Mouse (Mus musculus): ENCODE measurements around the gene Zbtb22.
"Not testable (repeated sequence)": the region's sequence is repeated elsewhere in the genome, so short reads cannot be mapped to it uniquely, and the experiment has no call there.

Gene Zbtb22

DNA sequence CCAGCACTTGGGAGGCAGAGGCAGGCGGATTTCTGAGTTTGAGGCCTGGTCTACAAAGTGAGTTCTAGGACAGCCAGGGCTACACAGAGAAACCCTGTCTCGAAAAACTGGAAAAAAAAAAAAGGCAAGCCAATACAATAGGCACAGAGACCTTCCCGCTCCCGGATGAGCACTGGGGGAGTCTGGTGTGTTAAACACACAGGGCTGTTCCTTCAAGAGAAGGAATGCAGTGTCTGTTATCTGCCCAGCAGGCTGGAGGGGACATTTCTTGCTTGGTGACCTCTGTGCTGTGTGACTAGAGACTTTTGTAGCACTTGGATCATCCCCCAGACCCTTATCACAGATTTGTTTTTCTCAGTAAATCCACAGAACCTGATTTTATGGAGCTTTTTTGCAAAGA is 14.1 kb upstream of the Zbtb22 start:
- in situ Hi-C loops (cut with MboI; ENCODE audit: low pct_unique_long_range_greater_than_20kb in 1 of 2, low sequenced_read_pairs in 2 of 2, unreplicated experiment in 1 of 2): no loop called here

DNA sequence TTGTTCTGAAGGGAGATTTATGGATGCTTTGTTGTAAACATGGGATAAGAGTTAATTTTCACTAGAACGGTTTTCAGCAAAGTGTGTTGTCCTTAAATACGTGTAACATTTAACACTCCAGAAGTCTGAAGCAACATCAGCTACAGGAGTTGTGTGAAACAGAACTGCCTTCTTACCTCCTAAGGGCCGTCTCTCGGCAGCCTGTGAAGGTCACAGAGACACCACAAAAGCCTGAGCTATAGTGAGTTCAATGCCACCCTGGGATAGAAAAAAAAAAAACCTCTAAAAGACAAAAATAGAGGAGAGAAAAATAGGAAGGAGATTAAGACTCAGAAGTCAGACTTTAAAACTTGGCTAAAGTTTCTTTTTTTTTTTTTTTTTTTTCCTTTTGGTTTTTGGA is 13.6 kb upstream of the Zbtb22 start:
- in situ Hi-C loops (cut with MboI; ENCODE audit: low pct_unique_long_range_greater_than_20kb in 1 of 2, low sequenced_read_pairs in 2 of 2, unreplicated experiment in 1 of 2): no loop called here

DNA sequence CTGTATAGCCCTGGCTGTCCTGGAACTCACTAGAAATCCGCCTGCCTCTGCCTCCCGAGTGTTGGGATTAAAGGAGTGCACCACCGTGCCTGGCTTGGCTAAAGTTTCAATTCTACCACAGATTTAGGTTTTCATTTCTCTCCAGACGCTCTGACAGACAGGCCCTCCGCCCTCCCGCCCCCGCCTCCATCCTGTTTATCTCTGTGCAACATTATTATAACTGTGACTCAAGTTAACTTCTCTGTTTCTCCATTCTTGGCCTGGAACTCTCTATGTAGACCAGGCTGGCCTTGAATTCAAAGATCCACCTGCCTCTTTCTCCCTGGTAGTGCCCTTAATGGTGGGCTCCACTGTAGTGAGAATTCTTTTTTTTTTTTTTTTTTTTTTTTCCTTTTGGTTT is 13.2 kb upstream of the Zbtb22 start:
- in situ Hi-C loops (cut with MboI; ENCODE audit: low pct_unique_long_range_greater_than_20kb in 1 of 2, low sequenced_read_pairs in 2 of 2, unreplicated experiment in 1 of 2): no loop called here

- in situ Hi-C loops (cut with MboI; ENCODE audit: low pct_unique_long_range_greater_than_20kb in 1 of 2, low sequenced_read_pairs in 2 of 2, unreplicated experiment in 1 of 2): not testable (repeated sequence)
Measured at GRCm38 (mm10) chr17:33903911-33904651, 11.6 kb upstream of the Zbtb22 start.

GRCm38 (mm10) chr17:33904835-33905234 is 10.9 kb upstream of the Zbtb22 start, which contains the start of gene Platr17:
Gene Platr17, plus strand, starts transcription at chr17:33905135.
- in situ Hi-C loops (cut with MboI; ENCODE audit: low pct_unique_long_range_greater_than_20kb in 1 of 2, low sequenced_read_pairs in 2 of 2, unreplicated experiment in 1 of 2): not testable (repeated sequence)

DNA sequence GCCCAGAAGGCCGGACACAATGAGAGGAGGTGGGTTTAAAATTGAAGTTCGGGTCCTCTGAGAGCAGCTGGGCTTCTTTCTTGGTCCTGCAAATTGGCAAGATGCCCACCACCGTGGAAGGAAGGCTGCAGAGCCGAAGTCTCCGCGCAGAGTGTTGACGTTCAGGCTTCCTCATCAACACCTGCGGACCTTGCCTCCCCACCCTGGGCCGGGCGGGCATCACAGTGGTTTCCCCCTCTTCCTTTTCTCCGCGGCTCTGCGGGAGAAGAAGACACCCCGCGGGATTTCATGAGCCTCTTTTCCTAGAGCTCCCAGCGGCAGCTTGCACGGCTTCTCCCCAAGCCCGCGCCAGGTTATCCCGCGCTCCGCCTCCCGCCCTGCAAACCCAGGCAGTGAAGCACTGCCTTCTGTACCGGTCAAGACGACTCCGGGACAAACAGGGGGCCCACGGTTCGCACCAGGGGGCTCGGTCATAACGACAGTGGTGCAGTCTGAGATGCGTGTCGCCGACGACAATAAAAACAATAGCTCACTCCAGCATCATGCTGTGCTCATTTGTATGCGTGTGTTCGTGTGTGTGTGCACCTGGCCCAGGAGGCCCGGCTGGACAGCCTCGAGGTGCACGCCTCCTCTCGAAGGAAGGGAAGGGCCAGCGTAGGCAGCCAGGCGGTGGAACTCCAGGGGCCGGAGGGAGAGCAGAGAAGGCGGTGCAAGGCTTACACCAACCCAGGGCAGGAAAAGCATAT is 7.2 kb upstream of the Zbtb22 start:
- in situ Hi-C loops (cut with MboI; ENCODE audit: low pct_unique_long_range_greater_than_20kb in 1 of 2, low sequenced_read_pairs in 2 of 2, unreplicated experiment in 1 of 2): no loop called here

GRCm38 (mm10) chr17:33909077-33909868 is 6.4 kb upstream of the Zbtb22 start, which contains the start of gene Daxx:
Gene Daxx, plus strand, starts transcription at chr17:33909414.
- in situ Hi-C loops (cut with MboI; ENCODE audit: low pct_unique_long_range_greater_than_20kb in 1 of 2, low sequenced_read_pairs in 2 of 2, unreplicated experiment in 1 of 2): no loop called here

GRCm38 (mm10) chr17:33909869-33910250 is 5.8 kb upstream of the Zbtb22 start:
- in situ Hi-C loops (cut with MboI; ENCODE audit: low pct_unique_long_range_greater_than_20kb in 1 of 2, low sequenced_read_pairs in 2 of 2, unreplicated experiment in 1 of 2): no loop called here

DNA sequence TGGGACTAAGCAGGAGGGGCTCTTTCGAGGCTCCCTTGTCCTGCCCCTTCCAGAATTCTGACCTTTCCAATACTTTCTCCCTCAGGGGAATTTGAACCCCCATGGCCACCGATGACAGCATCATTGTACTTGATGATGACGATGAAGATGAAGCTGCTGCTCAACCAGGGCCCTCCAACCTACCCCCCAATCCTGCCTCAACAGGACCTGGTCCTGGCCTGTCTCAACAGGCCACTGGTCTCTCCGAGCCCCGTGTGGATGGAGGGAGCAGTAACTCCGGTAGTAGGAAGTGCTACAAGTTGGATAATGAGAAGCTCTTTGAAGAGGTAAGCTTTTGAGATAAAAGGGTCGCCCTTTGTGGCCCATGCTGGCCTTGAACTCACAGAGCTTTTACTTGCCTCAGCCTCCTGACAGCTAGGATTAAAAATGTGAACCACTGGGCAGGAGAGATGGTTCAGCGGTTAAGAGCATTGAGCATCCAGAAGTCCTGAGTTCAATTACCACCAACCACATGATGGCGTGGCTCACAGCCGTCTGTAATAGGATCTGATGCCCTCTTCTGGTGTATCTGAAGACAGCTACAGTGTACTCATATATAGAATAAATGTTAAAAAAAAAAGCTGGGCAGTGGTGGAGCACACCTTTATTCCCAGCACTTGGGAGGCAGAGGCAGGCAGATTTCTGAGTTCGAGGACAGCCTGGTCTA is 5.2 kb upstream of the Zbtb22 start:
- in situ Hi-C loops (cut with MboI; ENCODE audit: low pct_unique_long_range_greater_than_20kb in 1 of 2, low sequenced_read_pairs in 2 of 2, unreplicated experiment in 1 of 2): no loop called here

DNA sequence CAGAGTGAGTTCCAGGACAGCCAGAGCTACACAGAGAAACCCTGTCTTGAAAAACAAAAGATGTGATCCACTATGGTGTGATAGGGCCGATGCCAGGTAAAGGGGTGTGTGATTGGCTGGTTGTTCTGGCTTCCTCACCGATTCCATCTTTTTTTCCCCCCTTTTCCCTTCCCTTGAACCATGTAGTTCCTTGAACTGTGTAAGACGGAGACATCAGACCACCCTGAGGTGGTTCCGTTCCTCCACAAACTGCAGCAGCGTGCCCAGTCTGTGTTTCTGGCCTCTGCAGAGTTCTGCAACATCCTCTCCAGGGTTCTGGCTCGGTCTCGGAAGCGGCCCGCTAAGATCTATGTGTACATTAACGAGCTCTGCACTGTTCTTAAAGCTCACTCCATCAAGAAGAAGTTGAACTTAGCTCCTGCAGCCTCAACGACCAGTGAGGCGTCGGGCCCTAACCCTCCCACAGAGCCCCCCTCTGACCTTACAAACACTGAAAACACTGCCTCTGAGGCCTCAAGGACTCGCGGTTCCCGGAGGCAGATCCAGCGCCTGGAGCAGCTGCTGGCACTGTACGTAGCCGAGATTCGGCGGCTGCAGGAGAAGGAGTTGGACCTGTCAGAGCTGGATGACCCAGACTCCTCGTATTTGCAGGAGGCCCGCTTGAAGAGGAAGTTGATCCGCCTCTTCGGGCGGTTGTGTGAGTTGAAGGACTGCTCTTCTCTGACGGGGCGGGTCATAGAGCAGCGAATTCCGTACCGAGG is 4.5 kb upstream of the Zbtb22 start:
- in situ Hi-C loops (cut with MboI; ENCODE audit: low pct_unique_long_range_greater_than_20kb in 1 of 2, low sequenced_read_pairs in 2 of 2, unreplicated experiment in 1 of 2): no loop called here

DNA sequence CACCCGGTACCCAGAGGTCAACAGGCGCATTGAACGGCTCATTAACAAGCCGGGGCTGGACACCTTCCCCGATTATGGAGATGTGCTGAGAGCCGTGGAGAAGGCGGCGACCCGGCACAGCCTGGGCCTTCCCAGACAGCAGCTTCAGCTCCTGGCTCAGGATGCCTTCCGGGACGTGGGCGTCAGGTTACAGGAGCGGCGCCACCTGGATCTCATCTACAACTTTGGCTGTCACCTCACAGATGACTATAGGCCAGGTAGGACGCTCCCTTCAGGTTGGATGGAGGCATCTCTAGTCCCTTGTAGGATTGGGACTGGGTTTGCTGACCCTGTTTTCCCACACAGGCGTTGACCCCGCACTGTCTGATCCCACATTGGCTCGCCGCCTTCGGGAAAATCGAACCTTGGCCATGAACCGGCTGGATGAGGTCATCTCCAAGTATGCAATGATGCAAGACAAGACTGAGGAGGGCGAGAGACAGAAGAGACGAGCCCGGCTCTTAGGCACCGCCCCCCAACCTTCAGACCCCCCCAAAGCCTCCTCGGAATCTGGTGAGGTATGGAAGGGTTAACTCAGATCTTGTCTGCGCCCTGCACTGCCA is 3.8 kb upstream of the Zbtb22 start:
- in situ Hi-C loops (cut with MboI; ENCODE audit: low pct_unique_long_range_greater_than_20kb in 1 of 2, low sequenced_read_pairs in 2 of 2, unreplicated experiment in 1 of 2): no loop called here

- in situ Hi-C loops (cut with MboI; ENCODE audit: low pct_unique_long_range_greater_than_20kb in 1 of 2, low sequenced_read_pairs in 2 of 2, unreplicated experiment in 1 of 2): no loop called here
Measured at GRCm38 (mm10) chr17:33913264-33913663, 2.4 kb upstream of the Zbtb22 start.

DNA sequence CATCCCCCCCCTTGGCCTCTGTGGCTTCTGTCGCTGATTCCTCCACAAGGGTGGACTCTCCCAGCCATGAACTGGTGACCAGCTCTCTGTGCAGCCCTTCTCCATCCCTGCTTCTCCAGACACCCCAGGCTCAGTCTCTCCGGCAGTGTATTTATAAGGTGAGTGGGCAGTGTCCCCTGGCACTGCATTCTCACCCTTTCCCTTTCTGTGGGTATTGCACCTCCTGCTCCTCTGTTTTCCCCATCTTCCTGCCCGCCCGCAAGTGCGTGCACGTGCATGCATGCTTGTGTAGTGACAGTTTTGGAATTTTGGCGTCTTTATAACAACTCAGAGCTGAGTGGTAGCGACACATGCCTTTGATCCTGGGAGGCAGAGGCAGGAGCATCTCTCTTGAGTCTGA is 1.8 kb upstream of the Zbtb22 start:
- in situ Hi-C loops (cut with MboI; ENCODE audit: low pct_unique_long_range_greater_than_20kb in 1 of 2, low sequenced_read_pairs in 2 of 2, unreplicated experiment in 1 of 2): no loop called here

GRCm38 (mm10) chr17:33914969-33915391 is 724 bp upstream of the Zbtb22 start:
- in situ Hi-C loops (cut with MboI; ENCODE audit: low pct_unique_long_range_greater_than_20kb in 1 of 2, low sequenced_read_pairs in 2 of 2, unreplicated experiment in 1 of 2): no loop called here

- in situ Hi-C loops (cut with MboI; ENCODE audit: low pct_unique_long_range_greater_than_20kb in 1 of 2, low sequenced_read_pairs in 2 of 2, unreplicated experiment in 1 of 2): no loop called here
Measured at GRCm38 (mm10) chr17:33916294-33916693, 590 bp downstream of the Zbtb22 start.

DNA sequence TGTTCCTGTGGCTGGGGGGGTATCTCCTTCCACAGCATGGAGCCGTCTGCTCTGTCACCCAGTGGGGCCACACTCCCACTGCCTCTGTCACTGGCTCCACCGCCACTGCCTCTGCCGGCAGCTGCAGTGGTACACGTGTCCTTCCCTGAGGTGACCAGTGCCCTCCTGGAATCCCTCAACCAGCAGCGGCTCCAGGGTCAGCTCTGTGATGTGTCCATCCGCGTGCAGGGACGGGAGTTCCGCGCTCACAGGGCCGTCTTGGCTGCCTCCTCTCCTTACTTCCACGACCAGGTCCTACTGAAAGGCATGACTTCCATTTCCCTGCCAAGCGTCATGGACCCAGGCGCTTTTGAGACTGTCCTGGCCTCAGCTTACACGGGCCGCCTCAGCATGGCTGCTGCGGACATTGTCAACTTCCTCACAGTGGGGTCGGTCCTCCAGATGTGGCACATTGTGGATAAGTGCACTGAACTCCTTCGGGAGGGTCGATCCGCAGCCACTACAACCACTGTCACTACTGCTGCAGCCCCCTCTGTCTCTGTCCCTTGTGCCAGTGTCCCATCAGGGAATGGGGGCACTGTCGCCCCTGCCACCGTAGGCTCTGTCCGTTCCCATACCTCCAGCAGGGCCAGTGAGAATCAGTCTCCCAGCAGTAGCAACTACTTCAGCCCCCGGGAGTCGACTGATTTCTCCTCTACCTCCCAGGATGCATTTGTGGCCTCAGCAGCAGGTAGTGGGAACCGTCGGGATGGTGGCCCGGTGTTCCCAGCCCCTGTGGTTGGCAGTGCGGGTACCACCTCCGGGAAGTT is 1.3 kb downstream of the Zbtb22 start:
- in situ Hi-C loops (cut with MboI; ENCODE audit: low pct_unique_long_range_greater_than_20kb in 1 of 2, low sequenced_read_pairs in 2 of 2, unreplicated experiment in 1 of 2): no loop called here

Measured in mouse embryonic stem cell (cell line).